Mouse (Mus musculus) layer of hippocampus, postnatal 36 days (tissue): Measurements from ENCODE around the gene Nap1l1. TPM values are rescaled to one million over a fixed set of nuclear protein-coding genes. Genes with fewer than 3 reads are reported as not detected.

Experiments
- total RNA-seq, 2 experiments: library from RNA; stranded (reverse); gene quantifications; 2 replicates each; pipeline ENCODE4 v1.2.3; 2021

Gene Nap1l1
- total RNA-seq, 2 experiments from 2014 or later, result 156 to 179 TPM

Other genes with a start within 250 kb of the Nap1l1 start
- 1 to 10 TPM; 4.5 to 5.6 TPM for gene Bbs10, start 174.5 kb upstream of the Nap1l1 start, total RNA-seq
- 10 to 100 TPM; 18.1 to 19.1 TPM for gene Phlda1, start 33.1 kb downstream of the Nap1l1 start, total RNA-seq